Mouse (Mus musculus) MEL (cell line): ENCODE data around the gene Zer1. TPM values are rescaled to one million over a fixed set of nuclear protein-coding genes. Genes with fewer than 3 reads are reported as not detected.

Experiments
- DNase-seq: peaks from one replicate; pipeline ENCODE4 v3.0.0; 2011; ENCODE audit warnings: low read depth, low spot score
- H3K27ac ChIP-seq: 2 replicates; pipeline ENCODE4 v1.5.1; 2012; ENCODE audit warnings: low read depth, mild to moderate bottlenecking, control low read depth, low read length, moderate library complexity; ENCODE audit not compliant: control insufficient read depth
- H3K27me3 ChIP-seq, 2 experiments: fragments of 150-350 bp in 1 of 2; sonication (generic) in 1 of 2; 2 replicates each; pipeline ENCODE4 v1.6.1; 2012; ENCODE audit warnings: low read length in 2 of 2, mild to moderate bottlenecking in 2 of 2, improper control_type of control experiment in 1 of 2, moderate library complexity in 1 of 2; ENCODE audit not compliant: insufficient read depth in 2 of 2, control insufficient read depth in 1 of 2
- H3K36me3 ChIP-seq, 2 experiments: 2 replicates each; pipeline ENCODE4 v1.6.1; 2012 to 2014; ENCODE audit warnings: low read length in 2 of 2, improper control_type of control experiment in 1 of 2, inconsistent platforms in 1 of 2, mild to moderate bottlenecking in 1 of 2; ENCODE audit not compliant: insufficient read depth in 2 of 2, control insufficient read depth in 1 of 2
- H3K4me1 ChIP-seq, 2 experiments: fragments of 150-350 bp in 1 of 2; sonication (generic) in 1 of 2; 2 replicates each; pipeline ENCODE4 v1.6.1; 2012; ENCODE audit warnings: low read length in 2 of 2, improper control_type of control experiment in 1 of 2, mild to moderate bottlenecking in 1 of 2; ENCODE audit not compliant: insufficient read depth in 2 of 2, control insufficient read depth in 1 of 2
- H3K4me3 ChIP-seq, 2 experiments: fragments of 150-350 bp in 1 of 2; sonication (generic) in 1 of 2; 2 replicates each; pipeline ENCODE4 v1.5.1; 2012; ENCODE audit warnings: low read depth in 2 of 2, low read length in 2 of 2, mild to moderate bottlenecking in 2 of 2, moderate library complexity in 2 of 2, control low read depth in 1 of 2, improper control_type of control experiment in 1 of 2; ENCODE audit not compliant: control insufficient read depth in 1 of 2, insufficient read depth in 1 of 2
- H3K79me2 ChIP-seq: 2 replicates; pipeline ENCODE4 v1.6.1; 2012; ENCODE audit warnings: mild to moderate bottlenecking, low read length, moderate library complexity; ENCODE audit not compliant: control insufficient read depth, poor library complexity, insufficient read depth
- H3K9ac ChIP-seq: 2 replicates; pipeline ENCODE4 v1.6.1; 2012; ENCODE audit warnings: low read depth, mild to moderate bottlenecking, control low read depth, low read length, moderate library complexity; ENCODE audit not compliant: control insufficient read depth, poor library complexity, severe bottlenecking
- H3K9me3 ChIP-seq: fragments of 150-350 bp; sonication (generic); replicated peaks from 2 replicates; pipeline ENCODE4 v1.6.1; 2012; ENCODE audit warnings: mild to moderate bottlenecking, low read length, improper control_type of control experiment, moderate library complexity; ENCODE audit not compliant: insufficient read depth
- BHLHE40 ChIP-seq: IDR thresholded peaks from 2 replicates; pipeline ENCODE4 v1.6.1; 2012; ENCODE audit warnings: low read depth, mild to moderate bottlenecking, inconsistent platforms, low read length, improper control_type of control experiment, borderline replicate concordance
- CHD1 ChIP-seq: IDR thresholded peaks from 2 replicates; pipeline ENCODE4 v1.6.1; 2012; ENCODE audit warnings: low read depth, mild to moderate bottlenecking, inconsistent platforms, low read length, improper control_type of control experiment
- CHD2 ChIP-seq: IDR thresholded peaks from 2 replicates; pipeline ENCODE4 v1.6.1; 2011; ENCODE audit warnings: low read length, improper control_type of control experiment
- E2F4 ChIP-seq: IDR thresholded peaks from 2 replicates; pipeline ENCODE4 v1.6.1; 2011; ENCODE audit warnings: low read depth, low read length, improper control_type of control experiment, borderline replicate concordance
- ELF1 ChIP-seq: IDR thresholded peaks from 2 replicates; pipeline ENCODE4 v1.6.1; 2014; ENCODE audit warnings: low read depth, mild to moderate bottlenecking, inconsistent platforms, low read length, improper control_type of control experiment, moderate library complexity
- EP300 ChIP-seq, 2 experiments: IDR thresholded peaks; 2 replicates each; pipeline ENCODE4 v1.6.1; 2011; ENCODE audit warnings: improper control_type of control experiment in 2 of 2, low read length in 2 of 2, low read depth in 1 of 2, mild to moderate bottlenecking in 1 of 2
- ETS1 ChIP-seq: IDR thresholded peaks from 2 replicates; pipeline ENCODE4 v1.6.1; 2012; ENCODE audit warnings: low read depth, mild to moderate bottlenecking, inconsistent platforms, low read length, improper control_type of control experiment, moderate library complexity
- GABPA ChIP-seq: IDR thresholded peaks from 2 replicates; pipeline ENCODE4 v1.6.1; 2012; ENCODE audit warnings: low read depth, mild to moderate bottlenecking, inconsistent platforms, low read length, improper control_type of control experiment, moderate library complexity
- HCFC1 ChIP-seq: IDR thresholded peaks from 2 replicates; pipeline ENCODE4 v1.6.1; 2012; ENCODE audit warnings: low read depth, mild to moderate bottlenecking, inconsistent platforms, low read length, improper control_type of control experiment, moderate library complexity
- KAT2A ChIP-seq: conservative IDR thresholded peaks from 2 replicates; pipeline ENCODE4 v1.6.1; 2012; ENCODE audit warnings: low read depth, low read length, improper control_type of control experiment, inconsistent platforms
- MAFK ChIP-seq: IDR thresholded peaks from 2 replicates; pipeline ENCODE4 v1.6.1; 2011; ENCODE audit warnings: low read depth, mild to moderate bottlenecking, low read length, improper control_type of control experiment, borderline replicate concordance
- MAX ChIP-seq: IDR thresholded peaks from 2 replicates; pipeline ENCODE4 v1.6.1; 2011; ENCODE audit warnings: low read length, improper control_type of control experiment
- MAZ ChIP-seq: IDR thresholded peaks from 2 replicates; pipeline ENCODE4 v1.6.1; 2012; ENCODE audit warnings: low read depth, mild to moderate bottlenecking, inconsistent platforms, low read length, improper control_type of control experiment
- MXI1 ChIP-seq: IDR thresholded peaks from 2 replicates; pipeline ENCODE4 v1.6.1; 2011; ENCODE audit warnings: mild to moderate bottlenecking, low read depth, low read length, improper control_type of control experiment
- MYB ChIP-seq: IDR thresholded peaks from 2 replicates; pipeline ENCODE4 v1.6.1; 2011; ENCODE audit warnings: mild to moderate bottlenecking, low read depth, low read length, improper control_type of control experiment
- MYC ChIP-seq: IDR thresholded peaks from 2 replicates; pipeline ENCODE4 v1.6.1; 2011; ENCODE audit warnings: low read depth, mild to moderate bottlenecking, low read length, improper control_type of control experiment, moderate library complexity
- NELFE ChIP-seq: IDR thresholded peaks from 2 replicates; pipeline ENCODE4 v1.6.1; 2011; ENCODE audit warnings: low read depth, low read length, improper control_type of control experiment
- NRF1 ChIP-seq: IDR thresholded peaks from 2 replicates; pipeline ENCODE4 v1.6.1; 2014; ENCODE audit warnings: low read depth, mild to moderate bottlenecking, inconsistent platforms, low read length, improper control_type of control experiment, moderate library complexity; ENCODE audit not compliant: poor library complexity, insufficient read depth, severe bottlenecking
- POLR2A ChIP-seq, 2 experiments: IDR thresholded peaks; 2 replicates each; pipeline ENCODE4 v1.6.1; 2011 to 2012; ENCODE audit warnings: low read length in 2 of 2, mild to moderate bottlenecking in 2 of 2, control low read depth in 1 of 2, improper control_type of control experiment in 1 of 2, low read depth in 1 of 2, moderate library complexity in 1 of 2; ENCODE audit not compliant: control insufficient read depth in 1 of 2, insufficient read depth in 1 of 2, poor library complexity in 1 of 2
- POLR2AphosphoS2 ChIP-seq: IDR thresholded peaks from 2 replicates; pipeline ENCODE4 v1.6.1; 2011; ENCODE audit warnings: low read length, improper control_type of control experiment
- RCOR1 ChIP-seq: IDR thresholded peaks from 2 replicates; pipeline ENCODE4 v1.6.1; 2012; ENCODE audit warnings: low read depth, mild to moderate bottlenecking, inconsistent platforms, low read length, improper control_type of control experiment
- SIN3A ChIP-seq: IDR thresholded peaks from 2 replicates; pipeline ENCODE4 v1.6.1; 2012; ENCODE audit warnings: low read length, improper control_type of control experiment, inconsistent platforms
- SMC3 ChIP-seq: IDR thresholded peaks from 2 replicates; pipeline ENCODE4 v1.6.1; 2011; ENCODE audit warnings: low read depth, low read length, improper control_type of control experiment
- TAL1 ChIP-seq: IDR thresholded peaks from 2 replicates; pipeline ENCODE4 v1.6.1; 2012; ENCODE audit warnings: mild to moderate bottlenecking, inconsistent platforms, low read length, moderate library complexity, mixed read lengths
- TBP ChIP-seq: IDR thresholded peaks from 2 replicates; pipeline ENCODE4 v1.8.0; 2011; ENCODE audit warnings: low read depth, low read length, improper control_type of control experiment
- TCF12 ChIP-seq: IDR thresholded peaks from 2 replicates; pipeline ENCODE4 v1.6.1; 2014; ENCODE audit warnings: low read depth, mild to moderate bottlenecking, inconsistent platforms, low read length, improper control_type of control experiment, moderate library complexity
- UBTF ChIP-seq: IDR thresholded peaks from 2 replicates; pipeline ENCODE4 v1.6.1; 2012; ENCODE audit warnings: low read depth, mild to moderate bottlenecking, inconsistent platforms, low read length, improper control_type of control experiment, moderate library complexity, borderline replicate concordance; ENCODE audit not compliant: insufficient read depth
- USF1 ChIP-seq: IDR thresholded peaks from 2 replicates; pipeline ENCODE4 v1.6.1; 2014; ENCODE audit warnings: low read depth, mild to moderate bottlenecking, inconsistent platforms, low read length, improper control_type of control experiment, moderate library complexity
- ZKSCAN1 ChIP-seq: IDR thresholded peaks from 2 replicates; pipeline ENCODE4 v1.6.1; 2012; ENCODE audit warnings: low read depth, mild to moderate bottlenecking, inconsistent platforms, low read length, improper control_type of control experiment, moderate library complexity
- ZMIZ1 ChIP-seq: IDR thresholded peaks from 2 replicates; pipeline ENCODE4 v1.6.1; 2012; ENCODE audit warnings: low read depth, mild to moderate bottlenecking, inconsistent platforms, low read length, improper control_type of control experiment, moderate library complexity
- ZNF384 ChIP-seq: IDR thresholded peaks from 2 replicates; pipeline ENCODE4 v1.6.1; 2012; ENCODE audit warnings: low read depth, mild to moderate bottlenecking, inconsistent platforms, low read length, improper control_type of control experiment
- polyA plus RNA-seq, 2 experiments: library from polyadenylated mRNA; stranded (reverse) in 1 of 2; unstranded in 1 of 2; fragments of >175 nt in 1 of 2; fragments of >200 nt in 1 of 2; gene quantifications; 2 replicates each; pipeline versions ENCODE4 v1.2.1 to v1.2.4; 2012; ENCODE audit warnings: low replicate concordance in 2 of 2, low read depth in 1 of 2; ENCODE audit not compliant: insufficient read length in 2 of 2, insufficient read depth in 1 of 2, missing spikeins in 1 of 2
- total RNA-seq: library from RNA; depleted of rRNA; stranded (reverse); fragments of 300-350 nt; gene quantifications from 2 replicates; pipeline ENCODE4 v1.2.3, GENCODE M21; 2012

Zer1 gene
- total and polyA plus RNA-seq, 3 experiments = 3.9 to 14.0 TPM; not detected in 1

DNA sequence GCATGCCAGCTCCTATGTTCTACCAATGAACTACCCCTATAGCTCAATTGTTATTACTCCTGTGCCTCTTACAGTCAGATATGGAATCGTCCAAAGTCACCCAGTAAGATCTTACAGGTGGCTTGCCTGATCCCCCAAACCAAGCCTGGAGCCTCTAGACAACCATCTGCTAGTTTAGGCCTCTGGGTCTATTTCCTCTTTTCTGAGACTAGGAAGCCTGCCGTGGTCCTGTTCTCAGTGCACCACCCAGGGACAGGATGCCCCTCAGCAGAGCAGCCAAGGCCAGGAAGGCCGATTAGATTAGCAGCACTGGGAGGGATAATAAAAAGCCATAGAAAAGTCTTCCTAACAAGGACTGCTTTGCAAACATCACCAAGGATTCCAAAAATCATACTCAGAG is 74.6 kb downstream of the Zer1 start (continued):
- TF ChIP-seq SMC3 = no peak

DNA sequence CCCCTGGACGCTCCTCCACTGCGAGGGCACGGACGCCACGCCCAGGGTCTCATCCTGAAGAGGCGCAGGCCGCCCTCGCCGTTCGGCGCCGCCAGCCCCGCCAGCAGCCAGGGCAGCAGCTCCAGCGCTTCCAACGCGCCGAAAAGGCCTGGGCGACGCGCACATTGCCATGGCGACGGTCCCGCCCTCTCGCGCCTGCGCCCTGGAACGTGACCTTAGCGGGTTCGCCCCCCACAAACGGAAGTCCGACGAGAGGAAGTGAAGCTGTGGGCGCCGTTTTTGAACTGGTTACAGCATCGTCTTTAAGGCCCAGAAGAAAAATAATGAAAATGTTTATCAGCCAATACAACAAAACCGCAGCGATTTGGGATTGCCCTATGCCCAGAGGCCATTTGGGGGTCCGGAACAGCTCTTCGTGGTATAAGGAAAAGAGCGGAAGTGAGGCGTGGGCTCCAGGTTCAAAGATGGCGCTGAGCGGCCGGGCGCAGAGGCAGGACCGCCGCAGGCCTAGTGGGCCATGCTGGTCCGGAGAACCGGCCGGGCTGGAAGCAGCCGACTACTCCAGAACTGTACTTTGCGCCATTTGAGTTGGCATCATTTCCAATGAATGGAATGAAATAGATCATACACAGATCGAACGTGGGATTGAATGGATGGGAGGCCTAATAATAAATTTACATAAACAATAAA is 75.5 kb downstream of the Zer1 start, which contains the start of gene Wdr34:
Gene Wdr34 (minus strand): TSS at position 183 of the 690 bp plus-strand sequence.
- peaks cover 0 to 20% of the 10 kb centered on the region in 2 experiments; a peak in 2 of 4 replicates for H3K36me3 ChIP-seq
- DNase-seq = peak; percentile 98
- H3K9me3 ChIP-seq = no peaks in the 10 kb centered on the region
- peaks cover 13% of the 10 kb centered on the region for H3K79me2 ChIP-seq
- peak within 1 kb of the TSS; percentile 61 to 64 for H3K4me3 ChIP-seq
- peak within 1 kb of the TSS; percentile 98 for H3K27ac ChIP-seq
- peak within 1 kb of the TSS; percentile 87 for H3K9ac ChIP-seq
- TF ChIP-seq TCF12 (peak; percentile 65), TBP (peak; percentile 76; the same call in 1 of the 2 replicates), ETS1 (peak; percentile 52; the same call in 1 of the 2 replicates), GABPA (no peak), POLR2A (IDR thresholded peaks at IDR 0.05; ENCODE audit: control insufficient read depth in 1 of 2, insufficient read depth in 1 of 2, low read depth in 1 of 2, low read length in 2 of 2, poor library complexity in 1 of 2) (peak; percentile 69 to 84; a peak in 3 of 4 replicates), MAX (no peak; the same call in 1 of the 2 replicates), KAT2A (peak; percentile 83), EP300 (IDR thresholded peaks at IDR 0.05; ENCODE audit: low read depth in 1 of 2, low read length in 2 of 2) (no peak; a peak in 1 of 4 replicates), E2F4 (peak; percentile 81; the same call in 1 of the 2 replicates), SMC3 (no peak), NELFE (peak; percentile 61), ELF1 (peak; percentile 89), MYB (no peak), TAL1 (no peak), MAFK (no peak), POLR2AphosphoS2 (peak; percentile 34; the same call in 1 of the 2 replicates), MXI1 (peak; percentile 95), UBTF (peak; percentile 71; the same call in 1 of the 2 replicates), MAZ (peak; percentile 87; the same call in 1 of the 2 replicates), HCFC1 (peak; percentile 95), NRF1 (peak; percentile 95), ZNF384 (no peak), BHLHE40 (no peak), ZKSCAN1 (no peak), ZMIZ1 (peak; percentile 63; the same call in 1 of the 2 replicates), CHD2 (no peak), RCOR1 (peak; percentile 25; the same call in 1 of the 2 replicates), MYC (peak; percentile 86), CHD1 (peak; percentile 90; the same call in 1 of the 2 replicates), USF1 (no peak; the same call in 1 of the 2 replicates), SIN3A (peak; percentile 98)
- peaks cover 2 to 28% of the 10 kb centered on the region in 2 experiments for H3K4me1 ChIP-seq
- no peaks in the 10 kb centered on the region for H3K27me3 ChIP-seq
